Mouse (Mus musculus): ENCODE data around the gene Pln.

DNA sequence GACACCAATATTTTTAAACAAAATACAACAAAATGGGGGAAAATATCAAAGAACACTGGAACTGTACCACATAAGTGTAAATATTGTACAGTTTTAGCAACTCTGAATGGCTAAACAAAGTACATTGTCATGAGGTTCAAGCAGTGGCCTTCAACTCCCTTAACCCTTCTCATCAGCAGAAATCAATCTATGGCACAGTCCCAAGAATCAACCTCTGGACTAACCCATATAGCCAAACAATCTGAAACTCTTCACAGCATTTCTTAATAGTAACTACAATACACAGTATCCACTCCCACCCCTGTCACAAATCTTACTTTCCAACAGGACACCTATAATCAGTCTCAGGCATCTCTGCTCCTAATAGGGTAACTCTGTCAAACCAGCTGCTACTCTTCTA is 26.8 kb downstream of the Pln start:
- TF ChIP-seq CTCF (IDR thresholded peaks at IDR 0.05; ENCODE audit: borderline replicate concordance, insufficient read depth, low read depth, low read length) (no peak), POLR2A (IDR thresholded peaks at IDR 0.05; ENCODE audit: borderline replicate concordance, insufficient read depth, low read length) (no peak)

All from cerebellum, adult 2 months (tissue).